Mouse (Mus musculus) hindbrain, embryonic 13.5 days (tissue): Measurements from ENCODE around the gene Rbm25. TPM values are rescaled to one million over a fixed set of nuclear protein-coding genes. Genes with fewer than 3 reads are reported as not detected.
"Not testable (repeated sequence)": the region's sequence is repeated elsewhere in the genome, so short reads cannot be mapped to it uniquely, and the experiment has no call there.

ENCODE experiments used
- ATAC-seq: fragments of 200-750 bp; cut with Nextera tagmentation; 2 replicates; pipeline ENCODE4 v1.8.0; 2017; ENCODE audit warnings: moderate TSS enrichment; ENCODE audit not compliant: low FRiP score
- H3K27ac ChIP-seq: fragments of 300-500 bp; sonication (generic); 2 replicates; pipeline ENCODE4 v1.5.1; 2015; ENCODE audit warnings: inconsistent platforms, mild to moderate bottlenecking, moderate library complexity
- H3K27me3 ChIP-seq: fragments of 300-500 bp; sonication (generic); 2 replicates; pipeline ENCODE4 v1.6.1; 2015; ENCODE audit warnings: mild to moderate bottlenecking, inconsistent platforms
- H3K36me3 ChIP-seq: fragments of 300-500 bp; sonication (generic); 2 replicates; pipeline ENCODE4 v1.6.1; 2015; ENCODE audit warnings: mild to moderate bottlenecking, inconsistent platforms
- H3K4me1 ChIP-seq: fragments of 300-500 bp; sonication (generic); replicated peaks from 2 replicates; pipeline ENCODE4 v1.6.1; 2015; ENCODE audit warnings: inconsistent platforms
- H3K4me2 ChIP-seq: fragments of 300-500 bp; sonication (generic); 2 replicates; pipeline ENCODE4 v1.6.1; 2015; ENCODE audit warnings: inconsistent platforms, mild to moderate bottlenecking, moderate library complexity
- H3K4me3 ChIP-seq: fragments of 300-500 bp; sonication (generic); 2 replicates; pipeline ENCODE4 v1.5.1; 2015; ENCODE audit warnings: mild to moderate bottlenecking, inconsistent platforms
- H3K9ac ChIP-seq: fragments of 300-500 bp; sonication (generic); 2 replicates; pipeline ENCODE4 v1.6.1; 2015; ENCODE audit warnings: mild to moderate bottlenecking, inconsistent platforms
- H3K9me3 ChIP-seq: fragments of 300-500 bp; sonication (generic); 2 replicates; pipeline ENCODE4 v1.6.1; 2016; ENCODE audit warnings: inconsistent platforms
- WGBS: fragments of 180-500 bp; shearing (Covaris S2); methylation state at CpG from one replicate; pipeline ENCODE4 v1.1.7; 2015; 5-methylcytosine and 5-hydroxymethylcytosine counted together
- polyA plus RNA-seq: library from polyadenylated mRNA; unstranded; fragments of >200 nt; fragmentation: Nextera tagmentation; extraction: Ambion mirVana; gene quantifications from 2 replicates; pipeline ENCODE4 v1.2.1, GENCODE M21; 2015

Gene Rbm25
- polyA plus RNA-seq, result 278 and 291 TPM in 2 replicates

- ATAC-seq, H3K4me1 ChIP-seq, H3K9me3 ChIP-seq, H3K27me3 ChIP-seq, H3K36me3 ChIP-seq: not testable (repeated sequence)
- Histone ChIP-seq H3K4me2 (peak within 1 kb of the TSS; percentile 69), H3K27ac (peak within 1 kb of the TSS; percentile 97), H3K4me3 (peak within 1 kb of the TSS; percentile 93), H3K9ac (peak within 1 kb of the TSS; percentile 99)
- WGBS, result no CpG with 5 or more reads among the region's 5 CpGs
These were observed at the start of gene Rbm25 for GRCm38 (mm10) chr12:83630936-83631335. Gene Rbm25, plus strand, starts transcription at chr12:83631236.

GRCm38 (mm10) chr12:83582106-83582505 is 48.9 kb upstream of the Rbm25 start:
- WGBS, result 42% methylated on average over 4 of the region's 4 CpGs
- H3K27ac ChIP-seq, result no peak overlapping the region
- H3K9ac ChIP-seq, result no peak overlapping the region
- peaks cover 30% of the 10 kb centered on the region for H3K4me1 ChIP-seq
- ATAC-seq, result no peak
- H3K4me3 ChIP-seq, result no peak overlapping the region
- no peak overlapping the region for H3K4me2 ChIP-seq
- H3K9me3 ChIP-seq, result no peaks in the 10 kb centered on the region
- no peaks in the 10 kb centered on the region for H3K27me3 ChIP-seq
- H3K36me3 ChIP-seq, result peaks cover 61% of the 10 kb centered on the region

GRCm38 (mm10) chr12:83582747-83583146 is 48.3 kb upstream of the Rbm25 start:
- no peak overlapping the region for H3K4me2 ChIP-seq
- no peak overlapping the region for H3K27ac ChIP-seq
- H3K4me1 ChIP-seq, result peaks cover 30% of the 10 kb centered on the region
- H3K9ac ChIP-seq, result no peak overlapping the region
- no peaks in the 10 kb centered on the region for H3K9me3 ChIP-seq
- ATAC-seq, result no peak
- no peaks in the 10 kb centered on the region for H3K27me3 ChIP-seq
- H3K36me3 ChIP-seq, result peaks cover 61% of the 10 kb centered on the region
- WGBS, result 63% methylated on average over 4 of the region's 4 CpGs
- no peak overlapping the region for H3K4me3 ChIP-seq

- peaks cover 81% of the 10 kb centered on the region for H3K36me3 ChIP-seq
- H3K4me1 ChIP-seq, result peaks cover 9% of the 10 kb centered on the region
- H3K9ac ChIP-seq, result no peak overlapping the region
- H3K27me3 ChIP-seq, result no peaks in the 10 kb centered on the region
- WGBS, result 95% methylated on average over 5 of the region's 5 CpGs
- H3K9me3 ChIP-seq, result no peaks in the 10 kb centered on the region
- H3K4me3 ChIP-seq, result no peak overlapping the region
- no peak overlapping the region for H3K27ac ChIP-seq
- H3K4me2 ChIP-seq, result no peak overlapping the region
- ATAC-seq, result no peak
These were observed 44.4 kb upstream of the Rbm25 start for GRCm38 (mm10) chr12:83586628-83587027.

DNA sequence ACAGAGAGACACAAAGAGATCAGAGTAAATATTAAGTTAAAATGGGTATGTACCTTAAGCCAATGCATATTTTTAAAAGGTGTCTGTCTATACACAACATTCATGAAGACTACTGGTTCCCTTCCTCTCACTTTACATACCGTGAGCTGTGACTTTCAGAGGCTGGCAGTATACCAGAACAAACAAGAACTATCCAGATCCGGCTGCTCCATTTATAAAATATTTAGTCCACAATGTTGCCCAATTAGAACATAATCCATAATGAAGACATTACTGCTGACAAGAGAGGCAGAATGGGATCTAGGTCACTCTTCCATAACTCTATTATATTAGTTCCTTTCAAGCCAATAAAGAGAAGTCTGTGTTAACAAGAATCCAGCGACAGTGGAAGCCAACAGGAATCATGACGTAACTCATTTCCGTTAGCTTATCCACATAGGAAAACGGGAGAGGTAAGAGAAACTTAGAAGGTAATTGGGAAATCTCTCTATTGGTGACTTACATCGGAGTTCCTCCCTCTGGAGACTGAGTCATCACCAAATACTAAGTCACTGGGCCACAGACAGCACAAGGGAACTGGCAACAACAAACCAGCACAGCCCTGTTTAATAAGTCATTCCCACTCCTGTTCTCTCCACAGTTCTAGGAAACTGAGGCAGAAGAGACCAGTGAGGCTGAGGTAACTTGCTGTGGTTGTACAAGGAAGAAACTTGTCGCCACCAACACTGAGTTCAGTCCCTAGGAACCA is 39.1 kb upstream of the Rbm25 start:
- Histone ChIP-seq H3K4me2 (no peak overlapping the region), H3K4me3 (no peak overlapping the region), H3K27ac (no peak overlapping the region), H3K27me3 (no peaks in the 10 kb centered on the region), H3K9ac (no peak overlapping the region), H3K9me3 (no peaks in the 10 kb centered on the region), H3K36me3 (peaks cover 78% of the 10 kb centered on the region), H3K4me1 (peaks cover 40% of the 10 kb centered on the region)
- 95% methylated on average over 8 of the region's 8 CpGs for WGBS
- ATAC-seq, result no peak

- peak overlapping the region; percentile 92; the same call in 1 of the 2 replicates for H3K4me3 ChIP-seq
- H3K9ac ChIP-seq, result peak overlapping the region; percentile 35; the same call in 1 of the 2 replicates
- H3K27ac ChIP-seq, result no peak overlapping the region
- H3K27me3 ChIP-seq, result no peaks in the 10 kb centered on the region
- 92% methylated on average over 9 of the region's 9 CpGs for WGBS
- H3K36me3 ChIP-seq, result peaks cover 52% of the 10 kb centered on the region
- ATAC-seq, result no peak
- peaks cover 40% of the 10 kb centered on the region for H3K4me1 ChIP-seq
- no peaks in the 10 kb centered on the region for H3K9me3 ChIP-seq
- peak overlapping the region; percentile 76; the same call in 1 of the 2 replicates for H3K4me2 ChIP-seq
These were observed 36.5 kb upstream of the Rbm25 start for GRCm38 (mm10) chr12:83594454-83595040.

- WGBS, result 5% methylated on average over 20 of the region's 20 CpGs
- no peaks in the 10 kb centered on the region for H3K27me3 ChIP-seq
- peak overlapping the region; percentile 92 for H3K4me3 ChIP-seq
- no peaks in the 10 kb centered on the region for H3K9me3 ChIP-seq
- peak overlapping the region; percentile 97 for H3K27ac ChIP-seq
- H3K36me3 ChIP-seq, result peaks cover 35% of the 10 kb centered on the region
- peak overlapping the region; percentile 96 for H3K9ac ChIP-seq
- no peak; the same call in none of the 2 replicates for ATAC-seq
- H3K4me2 ChIP-seq, result peak overlapping the region; percentile 76
- peaks cover 40% of the 10 kb centered on the region for H3K4me1 ChIP-seq
These were observed 34.7 kb upstream of the Rbm25 start for GRCm38 (mm10) chr12:83596191-83596954.

DNA sequence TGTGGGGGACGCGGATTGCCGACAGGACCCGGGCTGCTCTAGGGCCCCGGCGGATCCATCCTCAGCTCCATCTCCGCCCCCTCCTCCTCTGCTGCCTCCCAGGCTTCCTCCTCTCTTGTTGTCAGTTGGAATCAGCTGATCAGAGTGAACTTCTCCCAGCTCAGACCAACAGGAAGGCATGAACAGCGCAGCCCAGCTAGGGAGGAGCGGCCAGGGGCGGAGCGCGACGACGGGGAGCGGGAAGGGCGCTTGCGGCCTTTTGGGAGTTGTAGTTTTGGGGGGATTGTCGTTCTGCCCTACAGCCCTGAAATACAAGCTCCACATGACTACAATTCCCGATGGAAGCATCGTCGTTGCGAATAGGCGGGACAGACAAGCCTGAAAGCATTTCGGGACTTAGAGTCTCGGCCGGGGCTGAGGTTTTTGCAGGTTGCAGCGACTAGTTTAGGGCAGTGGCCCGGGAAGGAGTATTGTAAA is 34.0 kb upstream of the Rbm25 start, which contains the start of gene Zfyve1:
Zfyve1 (minus strand) TSS at position 198 of the 477 bp plus-strand sequence.
- H3K27me3 ChIP-seq, result no peaks in the 10 kb centered on the region
- H3K4me3 ChIP-seq, result peak within 1 kb of the TSS; percentile 92
- H3K9me3 ChIP-seq, result no peaks in the 10 kb centered on the region
- 0% methylated on average over 28 of the region's 28 CpGs for WGBS
- peak within 1 kb of the TSS; percentile 76 for H3K4me2 ChIP-seq
- peaks cover 29% of the 10 kb centered on the region for H3K36me3 ChIP-seq
- H3K4me1 ChIP-seq, result peaks cover 38% of the 10 kb centered on the region
- peak; percentile 99 for ATAC-seq
- peak within 1 kb of the TSS; percentile 97 for H3K27ac ChIP-seq
- peak within 1 kb of the TSS; percentile 96 for H3K9ac ChIP-seq

DNA sequence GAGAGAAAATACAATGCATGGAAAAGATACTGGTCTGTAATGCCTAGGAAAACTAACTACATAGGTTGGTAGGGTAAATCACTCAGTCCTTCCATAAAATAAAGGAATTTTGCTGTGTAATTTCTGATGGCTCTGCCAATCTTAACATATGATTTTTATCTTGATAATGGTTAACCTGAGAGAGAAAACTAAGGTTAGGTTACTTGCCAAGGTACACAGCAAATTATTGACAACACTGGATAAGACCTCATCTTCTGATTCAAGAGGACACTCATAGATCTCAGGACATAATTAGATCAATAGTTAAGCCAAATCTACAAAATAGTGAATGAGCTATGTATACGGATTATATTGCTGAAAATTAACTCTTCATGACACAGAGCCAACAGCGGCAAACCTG is 33.2 kb upstream of the Rbm25 start:
- H3K27me3 ChIP-seq, result no peaks in the 10 kb centered on the region
- H3K36me3 ChIP-seq, result peaks cover 21% of the 10 kb centered on the region
- peaks cover 33% of the 10 kb centered on the region for H3K4me1 ChIP-seq
- no peak for ATAC-seq
- H3K9me3 ChIP-seq, result no peaks in the 10 kb centered on the region
- no peak overlapping the region for H3K9ac ChIP-seq
- no peak overlapping the region for H3K4me3 ChIP-seq
- no peak overlapping the region for H3K4me2 ChIP-seq
- WGBS, result 82% methylated on average over 2 of the region's 2 CpGs
- H3K27ac ChIP-seq, result no peak overlapping the region

- Histone ChIP-seq H3K27ac (no peak overlapping the region), H3K4me2 (no peak overlapping the region), H3K4me3 (no peak overlapping the region), H3K36me3 (no peaks in the 10 kb centered on the region), H3K9me3 (no peaks in the 10 kb centered on the region), H3K27me3 (no peaks in the 10 kb centered on the region), H3K9ac (no peak overlapping the region), H3K4me1 (no peaks in the 10 kb centered on the region)
- no peak for ATAC-seq
- 90% methylated on average over 5 of the region's 5 CpGs for WGBS
These were observed 28.8 kb upstream of the Rbm25 start for GRCm38 (mm10) chr12:83602285-83602684.

DNA sequence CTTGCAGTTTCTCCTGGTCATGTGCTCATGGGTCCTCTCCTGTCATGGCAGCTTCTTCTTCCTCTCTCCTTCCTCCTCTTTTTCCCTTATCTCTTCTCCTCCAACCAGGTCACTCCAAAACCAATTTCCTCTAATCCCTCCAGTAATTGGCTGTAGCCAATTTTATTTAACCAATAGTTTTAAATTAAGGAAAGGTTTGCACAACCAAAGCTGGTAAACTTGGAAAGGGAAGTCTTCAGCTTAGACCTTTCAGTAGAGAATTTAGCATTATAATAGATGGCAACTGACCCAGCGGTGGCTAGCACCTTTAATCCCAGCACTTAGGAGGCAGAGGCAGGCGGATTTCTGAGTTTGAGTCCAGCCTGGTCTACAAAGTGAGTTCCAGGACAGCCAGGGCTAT is 24.6 kb upstream of the Rbm25 start:
- ATAC-seq, H3K4me1 ChIP-seq, H3K9ac ChIP-seq, H3K27ac ChIP-seq, H3K36me3 ChIP-seq, H3K9me3 ChIP-seq, H3K4me3 ChIP-seq, H3K27me3 ChIP-seq, H3K4me2 ChIP-seq: not testable (repeated sequence)
- WGBS, result 96% methylated on average over 2 of the region's 2 CpGs

- H3K9me3 ChIP-seq, result no peaks in the 10 kb centered on the region
- H3K27me3 ChIP-seq, result no peaks in the 10 kb centered on the region
- no peaks in the 10 kb centered on the region for H3K36me3 ChIP-seq
- 95% methylated on average over 5 of the region's 5 CpGs for WGBS
- H3K27ac ChIP-seq, result no peak overlapping the region
- H3K4me3 ChIP-seq, result no peak overlapping the region
- H3K9ac ChIP-seq, result no peak overlapping the region
- H3K4me1 ChIP-seq, result no peaks in the 10 kb centered on the region
- no peak for ATAC-seq
- no peak overlapping the region for H3K4me2 ChIP-seq
These were observed 13.8 kb upstream of the Rbm25 start for GRCm38 (mm10) chr12:83617261-83617660.
